Mouse (Mus musculus): ENCODE data around the gene Auts2.

Gene Auts2

GRCm38 (mm10) chr5:131662657-131663056 lies 880.5 kb downstream of the Auts2 start:
- CTCF ChIA-PET, result no interaction called here

GRCm38 (mm10) chr5:131658822-131659515 lies 884.2 kb downstream of the Auts2 start:
- CTCF ChIA-PET, result no interaction called here

- CTCF ChIA-PET, result no interaction called here
These were observed 888.9 kb downstream of the Auts2 start for GRCm38 (mm10) chr5:131654206-131654605.

GRCm38 (mm10) chr5:131650381-131650891 lies 892.7 kb downstream of the Auts2 start:
- CTCF ChIA-PET, result no interaction called here

- CTCF ChIA-PET, result no interaction called here
These were observed 895.4 kb downstream of the Auts2 start for GRCm38 (mm10) chr5:131647683-131648119.

- CTCF ChIA-PET, result no interaction called here
These were observed 896.0 kb downstream of the Auts2 start for GRCm38 (mm10) chr5:131647104-131647682.

GRCm38 (mm10) chr5:131646192-131646775 lies 896.9 kb downstream of the Auts2 start:
- CTCF ChIA-PET, result no interaction called here

GRCm38 (mm10) chr5:131645341-131646191 lies 897.6 kb downstream of the Auts2 start:
- CTCF ChIA-PET, result no interaction called here

GRCm38 (mm10) chr5:131644331-131644730 lies 898.8 kb downstream of the Auts2 start:
- CTCF ChIA-PET, result no interaction called here

GRCm38 (mm10) chr5:131643176-131644174 lies 899.7 kb downstream of the Auts2 start:
- CTCF ChIA-PET, result no interaction called here

- CTCF ChIA-PET, result no interaction called here
These were observed 900.4 kb downstream of the Auts2 start for GRCm38 (mm10) chr5:131642752-131643151.

GRCm38 (mm10) chr5:131636431-131636830 lies 906.7 kb downstream of the Auts2 start:
- CTCF ChIA-PET, result no interaction called here

GRCm38 (mm10) chr5:131634731-131635130 lies 908.4 kb downstream of the Auts2 start:
- CTCF ChIA-PET, result no interaction called here

- CTCF ChIA-PET, result no interaction called here
These were observed 911.2 kb downstream of the Auts2 start for GRCm38 (mm10) chr5:131631998-131632379.

- CTCF ChIA-PET, result no interaction called here
These were observed 911.8 kb downstream of the Auts2 start for GRCm38 (mm10) chr5:131631038-131631997.

GRCm38 (mm10) chr5:131630577-131630976 lies 912.6 kb downstream of the Auts2 start:
- CTCF ChIA-PET, result no interaction called here

GRCm38 (mm10) chr5:131616113-131616876 lies 926.8 kb downstream of the Auts2 start:
- CTCF ChIA-PET, result no interaction called here

- CTCF ChIA-PET, result no interaction called here
These were observed 928.9 kb downstream of the Auts2 start for GRCm38 (mm10) chr5:131614238-131614637.

GRCm38 (mm10) chr5:131613301-131613700 lies 929.8 kb downstream of the Auts2 start:
- CTCF ChIA-PET, result no interaction called here
